Mouse (Mus musculus): ENCODE results near the gene Dll3. TPM values are rescaled to one million over a fixed set of nuclear protein-coding genes. Genes with fewer than 3 reads are reported as not detected.

Gene Dll3
- not detected in 2 replicates for total RNA-seq (2015)
- total RNA-seq (2017) = not detected in 2 replicates

GRCm38 (mm10) chr7:28301616-28302433 is at the start of gene Dll3:
Gene Dll3 (minus strand): TSS chr7:28302238.
- peak; percentile 70 for ATAC-seq (ENCODE audit: poor library complexity, severe bottlenecking)

DNA sequence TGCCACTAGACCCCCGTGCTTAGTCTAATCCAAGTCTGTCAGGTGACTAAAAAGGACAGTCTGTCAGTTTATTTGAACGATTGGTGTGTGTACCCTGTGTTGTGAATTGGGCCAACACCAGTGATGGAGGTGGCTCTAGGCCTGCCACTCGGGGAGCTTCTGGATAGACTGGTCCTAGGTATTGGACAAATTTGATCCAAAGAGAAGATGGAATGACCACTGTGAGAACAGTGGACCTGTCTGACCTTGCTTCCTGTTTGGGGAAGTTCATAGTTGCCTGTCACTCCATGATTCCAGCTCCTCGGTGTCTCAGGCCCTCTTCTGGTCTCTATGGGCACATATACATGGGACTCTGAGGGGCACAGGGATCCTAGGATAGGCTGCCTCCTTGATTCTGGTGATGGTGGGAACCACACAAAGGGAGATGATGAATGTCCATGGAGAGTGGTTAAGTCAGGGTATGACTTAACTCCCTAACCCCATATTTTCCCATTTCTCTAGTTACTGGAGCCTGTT is 49.7 kb upstream of the Dll3 start:
- ATAC-seq (ENCODE audit: poor library complexity, severe bottlenecking) = no peak

- ATAC-seq (ENCODE audit: poor library complexity, severe bottlenecking) = peak; percentile 99
Observed at GRCm38 (mm10) chr7:28350155-28350883, 48.3 kb upstream of the Dll3 start, which contains the start of gene Rps16. Gene Rps16 (plus strand): TSS chr7:28350652.

GRCm38 (mm10) chr7:28348601-28349000 is 46.6 kb upstream of the Dll3 start:
- ATAC-seq (ENCODE audit: poor library complexity, severe bottlenecking) = no peak

DNA sequence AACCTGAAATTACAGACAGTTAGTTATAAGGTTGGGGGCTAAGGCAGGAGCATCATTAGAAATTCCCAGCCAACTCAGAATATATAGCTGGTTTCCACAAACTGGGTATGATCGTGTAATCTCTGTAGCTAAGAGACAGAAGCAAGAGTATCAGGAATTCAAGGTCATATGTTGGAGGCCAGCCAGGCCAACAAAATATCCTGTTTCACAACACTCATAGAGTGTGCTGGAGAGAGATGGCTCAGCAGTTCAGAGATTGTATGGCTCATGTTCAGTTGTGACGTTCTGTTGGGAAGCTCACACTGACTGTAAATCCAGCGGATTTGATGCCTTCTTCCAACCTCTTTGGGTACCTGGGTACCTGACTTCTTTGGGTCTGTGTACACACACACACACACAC is 45.7 kb upstream of the Dll3 start:
- ATAC-seq (ENCODE audit: poor library complexity, severe bottlenecking) = peak; percentile 8; the same call in 1 of the 2 replicates

- ATAC-seq (ENCODE audit: poor library complexity, severe bottlenecking) = peak; percentile 73
Observed at GRCm38 (mm10) chr7:28344637-28345036, 42.6 kb upstream of the Dll3 start.

- no peak for ATAC-seq (ENCODE audit: poor library complexity, severe bottlenecking)
Observed at GRCm38 (mm10) chr7:28341381-28341780, 39.3 kb upstream of the Dll3 start.

DNA sequence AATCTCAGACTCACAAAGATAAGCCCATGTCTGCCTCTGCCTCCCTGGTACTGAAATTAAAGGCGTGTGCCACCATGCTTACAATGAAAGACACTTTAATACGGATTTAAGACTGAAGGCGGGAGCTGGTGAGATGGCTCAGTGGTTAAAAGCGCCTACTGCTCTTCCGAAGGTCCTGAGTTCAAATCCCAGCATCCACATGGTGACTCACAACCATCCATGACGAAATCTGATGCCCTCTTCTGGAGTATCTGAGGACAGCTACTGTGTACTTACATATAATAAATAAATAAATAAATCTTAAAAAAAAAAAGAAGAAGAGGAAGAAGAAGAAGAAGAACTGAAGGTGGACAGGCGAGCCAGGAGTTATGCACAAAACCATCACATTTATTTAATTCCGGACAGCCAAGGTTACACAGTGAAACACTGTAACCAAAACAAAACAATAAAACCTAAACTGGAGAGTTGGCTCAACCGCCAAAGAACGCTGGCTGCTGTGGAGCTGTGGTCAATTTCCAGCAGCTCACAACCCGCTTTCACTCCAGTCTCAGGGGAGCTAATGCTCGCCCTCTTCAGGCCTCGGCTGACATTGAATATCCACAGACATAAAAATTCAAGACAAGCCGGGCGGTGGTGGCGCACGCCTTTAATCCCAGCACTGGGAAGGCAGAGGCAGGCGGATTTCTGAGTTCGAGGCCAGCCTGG is 37.3 kb upstream of the Dll3 start:
- ATAC-seq (ENCODE audit: poor library complexity, severe bottlenecking) = peak; percentile 67

DNA sequence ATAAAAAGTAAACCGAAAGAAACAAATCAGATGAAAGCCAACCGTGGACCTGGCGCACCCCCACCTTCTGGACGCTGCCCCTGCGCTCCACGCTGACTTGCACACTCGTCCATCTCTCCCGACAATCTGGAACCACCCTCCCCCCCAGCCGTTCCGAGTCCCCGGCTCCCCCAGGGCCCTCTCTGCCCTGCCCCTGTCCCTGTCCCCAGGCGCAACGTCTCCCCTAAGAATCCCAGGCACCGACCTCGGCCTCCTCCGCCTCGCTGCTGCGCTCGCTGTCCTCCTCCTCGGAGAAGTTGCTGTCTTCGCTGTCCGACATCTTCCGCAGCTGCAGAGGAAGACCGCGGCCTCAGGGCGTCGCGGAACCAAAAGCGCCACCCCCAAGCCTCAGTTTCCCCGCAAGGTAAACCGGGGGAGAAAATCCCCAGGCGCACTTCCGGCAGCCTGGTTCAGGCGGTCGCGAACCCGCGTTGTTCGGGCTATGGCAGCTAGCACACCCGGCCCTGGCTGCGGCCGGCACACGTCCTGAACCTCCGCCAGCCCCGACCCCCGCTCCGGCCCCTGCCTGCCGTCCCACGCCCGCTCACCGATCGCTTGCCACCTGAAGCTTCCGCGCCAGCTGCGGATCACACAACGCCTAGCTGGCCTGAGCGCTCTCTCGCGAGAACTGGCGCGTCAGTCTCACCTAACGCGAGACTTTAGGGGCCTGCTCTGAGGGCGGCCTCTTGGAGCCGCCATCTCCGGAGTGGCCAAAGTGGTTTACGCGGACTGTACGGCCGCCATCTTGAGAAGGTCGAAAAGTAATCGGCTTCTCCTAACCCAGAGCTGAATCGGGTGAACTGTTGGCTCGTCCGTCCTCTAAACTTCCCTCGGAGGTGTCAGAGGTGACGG is 36.3 kb upstream of the Dll3 start, which contains the start of gene Supt5:
TSS of gene Supt5 (minus strand) at position 639 of the 891 bp plus-strand sequence.
- peak; percentile 98 for ATAC-seq (ENCODE audit: poor library complexity, severe bottlenecking)

DNA sequence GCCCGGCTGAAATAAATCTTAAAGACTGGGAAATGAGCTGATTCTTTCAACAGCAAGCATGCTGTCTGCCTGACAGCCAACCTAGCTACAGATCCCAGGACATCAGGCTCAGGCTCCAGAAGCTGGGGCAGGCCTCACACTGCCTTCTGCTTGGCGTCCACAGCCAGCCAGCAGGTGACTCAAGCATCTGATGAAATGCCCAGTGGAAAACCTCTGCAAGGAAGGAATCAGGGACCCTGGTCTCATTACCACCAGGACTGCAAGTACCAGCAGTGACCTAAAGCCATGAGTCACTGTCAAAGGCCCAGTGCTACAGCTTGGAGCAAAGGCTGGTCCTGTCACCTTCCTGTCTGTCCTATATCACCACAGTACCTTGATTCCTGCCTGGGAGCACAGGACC is 33.4 kb upstream of the Dll3 start:
- no peak for ATAC-seq (ENCODE audit: poor library complexity, severe bottlenecking)

DNA sequence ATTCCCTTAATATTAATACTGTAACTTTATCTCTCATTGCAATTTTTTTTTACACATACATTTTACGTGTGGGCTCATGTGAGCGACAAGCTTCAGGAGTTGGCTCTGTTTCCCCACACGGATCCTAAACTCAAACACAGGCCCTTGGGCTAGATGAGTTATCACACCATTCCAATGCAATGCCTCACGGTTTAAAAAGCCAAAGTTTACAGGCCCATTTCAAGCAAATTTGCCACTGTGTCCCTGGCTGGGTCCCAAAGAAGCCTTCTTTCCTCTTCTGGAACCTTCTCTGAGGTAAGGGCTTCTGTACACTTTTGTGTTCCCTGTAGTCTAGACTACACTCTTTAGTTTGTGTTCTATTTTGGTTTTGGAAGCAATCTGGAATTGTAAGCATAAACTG is 32.5 kb upstream of the Dll3 start:
- no peak for ATAC-seq (ENCODE audit: poor library complexity, severe bottlenecking)

DNA sequence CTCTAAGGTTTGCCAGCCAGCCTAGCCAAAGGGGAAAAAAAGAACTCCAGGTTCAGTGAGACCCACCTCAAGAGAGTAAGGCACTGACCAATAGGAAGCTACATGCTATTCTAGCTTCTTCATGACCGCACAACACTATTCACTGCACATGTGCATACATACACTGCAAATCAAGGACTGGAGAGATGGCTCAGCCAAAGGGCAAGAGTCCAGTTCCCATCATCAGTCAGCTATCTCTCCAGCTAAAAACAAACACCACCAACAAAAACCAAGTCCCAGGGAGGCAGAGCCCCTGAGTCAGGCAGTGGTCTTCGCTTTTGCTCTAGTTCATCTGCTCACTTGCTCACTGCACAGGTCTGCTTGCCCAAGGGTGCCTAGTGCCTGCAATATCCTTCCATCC is 26.2 kb upstream of the Dll3 start:
- no peak for ATAC-seq (ENCODE audit: poor library complexity, severe bottlenecking)

GRCm38 (mm10) chr7:28326457-28326856 is 24.4 kb upstream of the Dll3 start:
- ATAC-seq (ENCODE audit: poor library complexity, severe bottlenecking) = no peak

DNA sequence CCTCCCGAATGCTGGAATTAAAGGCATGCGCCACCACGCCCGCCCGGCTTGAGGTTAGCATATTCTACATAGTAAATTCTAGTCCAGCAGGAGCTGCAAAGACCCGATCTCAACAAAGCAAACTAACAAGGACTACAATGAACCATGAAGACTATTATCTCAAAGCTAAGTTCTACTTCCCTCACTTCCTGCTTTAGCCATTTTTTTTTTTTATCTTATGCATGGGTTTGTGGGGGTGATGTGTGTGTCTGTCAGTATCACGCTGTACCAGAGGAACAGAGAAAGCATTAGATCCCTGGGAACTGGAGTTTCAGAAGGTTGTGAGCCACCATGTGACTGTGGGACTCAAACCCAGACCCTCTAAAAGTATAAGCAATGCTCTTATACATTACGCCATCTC is 23.3 kb upstream of the Dll3 start:
- ATAC-seq (ENCODE audit: poor library complexity, severe bottlenecking) = no peak

DNA sequence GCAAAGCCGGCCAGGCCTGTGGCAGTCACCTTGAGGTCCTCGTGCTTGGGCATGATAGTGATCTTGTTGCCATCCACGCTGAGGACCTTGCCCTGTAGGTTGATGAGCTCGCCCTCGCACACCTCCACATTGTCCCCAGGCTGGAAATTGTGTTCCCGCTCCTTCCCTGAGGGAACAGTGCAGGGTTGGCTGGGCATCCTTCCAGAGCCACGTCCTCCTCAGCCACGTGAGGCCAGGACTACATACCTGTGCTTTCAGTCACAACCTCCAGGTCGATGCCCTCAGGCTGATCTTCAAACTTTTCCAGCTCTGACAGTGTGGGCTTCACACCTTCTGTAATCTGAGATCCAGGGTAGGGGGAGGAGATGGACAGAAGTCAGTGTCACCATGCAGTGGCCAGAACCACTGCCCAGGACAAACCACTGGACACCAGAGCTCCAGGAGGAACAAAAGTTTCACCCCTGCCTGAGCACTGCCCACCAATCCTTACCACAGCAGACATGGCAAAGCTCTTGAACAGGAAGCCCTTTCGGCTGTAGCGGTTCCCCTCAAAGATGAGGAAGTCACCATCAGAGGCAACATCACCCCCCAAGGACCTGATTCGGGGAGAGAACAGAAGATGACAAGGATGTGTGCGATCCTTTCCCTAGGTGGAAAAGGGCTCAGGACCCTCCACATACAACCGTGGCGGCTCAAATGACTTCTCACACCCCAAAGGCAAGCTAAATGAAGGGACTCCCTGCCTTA is 20.1 kb upstream of the Dll3 start:
- ATAC-seq (ENCODE audit: poor library complexity, severe bottlenecking) = peak; percentile 76

- no peak for ATAC-seq (ENCODE audit: poor library complexity, severe bottlenecking)
Observed at GRCm38 (mm10) chr7:28318714-28319113, 16.7 kb upstream of the Dll3 start.

DNA sequence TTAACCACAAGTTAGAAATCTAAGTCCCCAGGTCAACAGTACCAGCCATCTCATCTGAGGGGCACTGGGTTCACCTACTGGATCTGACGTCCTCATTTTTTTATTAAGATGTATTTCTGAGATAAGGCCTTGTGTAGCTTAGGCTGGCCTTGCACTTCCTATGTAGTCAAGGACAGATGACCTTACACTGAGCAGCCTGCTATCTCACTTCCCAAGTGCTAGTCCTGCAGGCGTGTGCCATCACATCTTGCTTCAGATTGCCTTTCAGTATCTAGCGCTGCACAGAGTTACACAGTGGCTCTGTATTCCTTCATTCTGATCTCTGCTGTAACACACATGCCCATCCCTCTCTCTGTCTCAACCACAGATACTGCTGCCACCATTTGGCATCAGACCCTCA is 16.0 kb upstream of the Dll3 start:
- no peak for ATAC-seq (ENCODE audit: poor library complexity, severe bottlenecking)

DNA sequence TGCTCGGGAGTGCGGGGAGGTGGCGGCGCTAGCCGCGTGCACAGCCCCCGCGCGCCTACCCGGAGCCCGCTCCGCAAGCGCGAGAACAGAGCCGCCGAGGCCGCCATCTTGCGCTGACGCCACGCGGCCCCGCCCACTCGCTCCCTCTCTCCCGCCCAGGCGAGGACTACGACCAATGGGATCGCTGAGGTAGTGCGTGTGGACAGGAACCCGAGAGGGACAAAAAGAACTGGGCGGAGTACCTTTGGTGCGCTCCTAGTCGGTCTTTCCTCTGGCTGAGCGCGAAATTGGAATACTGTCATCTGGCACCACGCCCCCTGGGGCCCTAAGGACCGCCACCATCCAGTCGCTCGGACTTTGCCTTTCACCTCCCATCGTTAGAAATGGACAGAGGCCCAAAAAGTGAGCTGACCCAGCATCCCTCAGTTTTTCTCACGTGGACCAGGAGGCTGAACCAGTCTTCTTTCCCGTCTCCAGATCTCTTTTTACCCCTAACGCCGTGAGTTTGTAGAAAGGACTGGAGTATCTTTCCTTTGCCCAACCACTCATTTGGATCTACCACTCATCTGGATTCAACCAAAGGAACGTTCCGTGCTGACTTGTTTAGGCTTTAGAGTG is 10.0 kb upstream of the Dll3 start, which contains the start of gene Timm50:
TSS of gene Timm50 (minus strand) at position 147 of the 618 bp plus-strand sequence.
- peak; percentile 100 for ATAC-seq (ENCODE audit: poor library complexity, severe bottlenecking)
